Mouse (Mus musculus): ENCODE measurements around the gene Cenpa. TPM values are rescaled to one million over a fixed set of nuclear protein-coding genes. Genes with fewer than 3 reads are reported as not detected.

Gene Cenpa
- total RNA-seq, 2 experiments from 2014 or later = 42.0 to 43.0 TPM

- intact Hi-C loops (cut with DNase I) = no loop called here
- no peak for DNase-seq (ENCODE audit: low spot score)
These were observed 22.9 kb upstream of the Cenpa start for GRCm38 (mm10) chr5:30643477-30644179.

GRCm38 (mm10) chr5:30646036-30646435 lies 20.5 kb upstream of the Cenpa start:
- intact Hi-C loops (cut with DNase I) = no loop called here
- DNase-seq (ENCODE audit: low spot score) = no peak

- intact Hi-C loops (cut with DNase I) = no loop called here
- DNase-seq (ENCODE audit: low spot score) = no peak
These were observed 19.2 kb upstream of the Cenpa start for GRCm38 (mm10) chr5:30647396-30647795.

- intact Hi-C loops (cut with DNase I) = loop anchor here (2.0 kb wide), 1 partner anchor 17 kb away; no protein-coding TSS in a partner anchor
- DNase-seq (ENCODE audit: low spot score) = peak; percentile 90
These were observed 18.6 kb upstream of the Cenpa start, which contains the start of gene Slc35f6 for GRCm38 (mm10) chr5:30647815-30648560. Slc35f6 (plus strand) TSS chr5:30647933.

GRCm38 (mm10) chr5:30649558-30649957 lies 17.0 kb upstream of the Cenpa start:
- intact Hi-C loops (cut with DNase I) = loop anchor here (2.0 kb wide), 1 partner anchor 15 kb away; no protein-coding TSS in a partner anchor
- DNase-seq (ENCODE audit: low spot score) = no peak

GRCm38 (mm10) chr5:30650756-30651155 lies 15.8 kb upstream of the Cenpa start:
- intact Hi-C loops (cut with DNase I) = no loop called here
- DNase-seq (ENCODE audit: low spot score) = peak; percentile 25

- no peak for DNase-seq (ENCODE audit: low spot score)
- intact Hi-C loops (cut with DNase I) = no loop called here
These were observed 15.0 kb upstream of the Cenpa start for GRCm38 (mm10) chr5:30651554-30651953.

GRCm38 (mm10) chr5:30653246-30653645 lies 13.3 kb upstream of the Cenpa start:
- no peak for DNase-seq (ENCODE audit: low spot score)
- intact Hi-C loops (cut with DNase I) = no loop called here

- no peak for DNase-seq (ENCODE audit: low spot score)
- intact Hi-C loops (cut with DNase I) = no loop called here
These were observed 11.5 kb upstream of the Cenpa start for GRCm38 (mm10) chr5:30655042-30655441.

GRCm38 (mm10) chr5:30655526-30656195 lies 10.9 kb upstream of the Cenpa start:
- no peak for DNase-seq (ENCODE audit: low spot score)
- intact Hi-C loops (cut with DNase I) = no loop called here

- DNase-seq (ENCODE audit: low spot score) = no peak
- intact Hi-C loops (cut with DNase I) = no loop called here
These were observed 7.5 kb upstream of the Cenpa start for GRCm38 (mm10) chr5:30659042-30659441.

GRCm38 (mm10) chr5:30660278-30660677 lies 6.3 kb upstream of the Cenpa start:
- no peak for DNase-seq (ENCODE audit: low spot score)
- intact Hi-C loops (cut with DNase I) = no loop called here

GRCm38 (mm10) chr5:30660813-30661212 lies 5.8 kb upstream of the Cenpa start:
- intact Hi-C loops (cut with DNase I) = no loop called here
- DNase-seq (ENCODE audit: low spot score) = no peak

- intact Hi-C loops (cut with DNase I) = loop anchor here (2.0 kb wide), 1 partner anchor 17 kb away; no protein-coding TSS in a partner anchor
- DNase-seq (ENCODE audit: low spot score) = no peak
These were observed 1.2 kb upstream of the Cenpa start for GRCm38 (mm10) chr5:30665360-30665759.

- DNase-seq (ENCODE audit: low spot score) = no peak
- intact Hi-C loops (cut with DNase I) = loop anchor here (2.0 kb wide), 1 partner anchor 17 kb away; no protein-coding TSS in a partner anchor
These were observed 609 bp upstream of the Cenpa start for GRCm38 (mm10) chr5:30665968-30666367.

GRCm38 (mm10) chr5:30667215-30667614 lies 638 bp downstream of the Cenpa start:
- DNase-seq (ENCODE audit: low spot score) = no peak
- intact Hi-C loops (cut with DNase I) = no loop called here

GRCm38 (mm10) chr5:30667686-30668085 lies 1.1 kb downstream of the Cenpa start:
- intact Hi-C loops (cut with DNase I) = no loop called here
- no peak for DNase-seq (ENCODE audit: low spot score)

- intact Hi-C loops (cut with DNase I) = no loop called here
- no peak for DNase-seq (ENCODE audit: low spot score)
These were observed 2.3 kb downstream of the Cenpa start for GRCm38 (mm10) chr5:30668637-30669495.

GRCm38 (mm10) chr5:30669496-30669830 lies 2.9 kb downstream of the Cenpa start:
- no peak for DNase-seq (ENCODE audit: low spot score)
- intact Hi-C loops (cut with DNase I) = no loop called here

GRCm38 (mm10) chr5:30670091-30670490 lies 3.5 kb downstream of the Cenpa start:
- intact Hi-C loops (cut with DNase I) = no loop called here

More at GRCm38 (mm10) chr5:30670091-30670490, 3.5 kb downstream of the Cenpa start:
- no peak for DNase-seq (ENCODE audit: low spot score)
